Mouse (Mus musculus) ES-Bruce4 (cell line): ENCODE data around the gene Apopt1. TPM values are rescaled to one million over a fixed set of nuclear protein-coding genes. Genes with fewer than 3 reads are reported as not detected.

ENCODE experiments used
- H3K27ac ChIP-seq: 2 replicates; pipeline ENCODE4 v1.5.1; 2012; ENCODE audit warnings: low read length, inconsistent platforms; ENCODE audit not compliant: insufficient read depth
- H3K27me3 ChIP-seq: 2 replicates; pipeline ENCODE4 v1.6.1; 2012; ENCODE audit warnings: mild to moderate bottlenecking, low read length, inconsistent platforms; ENCODE audit not compliant: control insufficient read depth, poor library complexity, insufficient read depth, severe bottlenecking
- H3K36me3 ChIP-seq: 2 replicates; pipeline ENCODE4 v1.6.1; 2012; ENCODE audit warnings: inconsistent platforms, mild to moderate bottlenecking, low read length, moderate library complexity; ENCODE audit not compliant: control insufficient read depth, poor library complexity, insufficient read depth, severe bottlenecking
- H3K4me1 ChIP-seq: one replicate; pipeline ENCODE4 v1.8.1; 2011; ENCODE audit warnings: low read length; ENCODE audit not compliant: control insufficient read depth, insufficient read depth
- H3K4me3 ChIP-seq: 2 replicates; pipeline ENCODE4 v1.5.1; 2011; ENCODE audit warnings: low read depth, mild to moderate bottlenecking, low read length
- H3K9ac ChIP-seq: 2 replicates; pipeline ENCODE4 v1.6.1; 2012; ENCODE audit warnings: low read depth, mild to moderate bottlenecking, inconsistent platforms; ENCODE audit not compliant: poor library complexity, severe bottlenecking
- H3K9me3 ChIP-seq: replicated peaks from 2 replicates; pipeline ENCODE4 v1.6.1; 2012; ENCODE audit warnings: mild to moderate bottlenecking, low read length, inconsistent platforms; ENCODE audit not compliant: control insufficient read depth, poor library complexity, insufficient read depth, severe bottlenecking
- CTCF ChIP-seq: IDR thresholded peaks from one replicate; pipeline ENCODE4 v1.8.1; 2011; ENCODE audit warnings: low read depth, low read length
- EP300 ChIP-seq: IDR thresholded peaks from 2 replicates; pipeline ENCODE4 v1.6.1; 2011; ENCODE audit warnings: low read depth, low read length; ENCODE audit not compliant: insufficient read depth
- POLR2A ChIP-seq: IDR thresholded peaks from one replicate; pipeline ENCODE4 v1.8.1; 2011; ENCODE audit warnings: low read length; ENCODE audit not compliant: insufficient read depth
- polyA plus RNA-seq: library from polyadenylated mRNA; stranded (reverse); fragments of >200 nt; gene quantifications from 2 replicates; pipeline ENCODE4 v1.2.4, GENCODE M21; 2011; ENCODE audit warnings: low read depth; ENCODE audit not compliant: missing spikeins, insufficient read depth, insufficient read length

Apopt1 gene
- polyA plus RNA-seq, 1 experiment, result 49.4 TPM

GRCm38 (mm10) chr12:111795180-111795895, 82.3 kb downstream of the Apopt1 start:
- H3K4me3 ChIP-seq, result peak overlapping the region; percentile 5; the same call in 1 of the 2 replicates
- no peak overlapping the region for H3K27ac ChIP-seq
- peak; percentile 81 for TF ChIP-seq EP300
- no peak for TF ChIP-seq POLR2A
- H3K9me3 ChIP-seq, result no peaks in the 10 kb centered on the region
- H3K36me3 ChIP-seq, result no peaks in the 10 kb centered on the region
- no peaks in the 10 kb centered on the region for H3K4me1 ChIP-seq
- H3K27me3 ChIP-seq, result no peaks in the 10 kb centered on the region
- no peak overlapping the region for H3K9ac ChIP-seq

GRCm38 (mm10) chr12:111797251-111797650, 84.2 kb downstream of the Apopt1 start:
- H3K4me3 ChIP-seq, result no peak overlapping the region
- no peak overlapping the region for H3K27ac ChIP-seq
- no peaks in the 10 kb centered on the region for H3K4me1 ChIP-seq
- no peak for TF ChIP-seq CTCF
- TF ChIP-seq EP300, result no peak
- TF ChIP-seq POLR2A, result no peak
- H3K36me3 ChIP-seq, result no peaks in the 10 kb centered on the region
- H3K9me3 ChIP-seq, result no peaks in the 10 kb centered on the region
- H3K27me3 ChIP-seq, result no peaks in the 10 kb centered on the region
- no peak overlapping the region for H3K9ac ChIP-seq

- Histone ChIP-seq H3K4me1 (no peaks in the 10 kb centered on the region), H3K27ac (no peak overlapping the region), H3K4me3 (no peak overlapping the region), H3K9me3 (no peaks in the 10 kb centered on the region), H3K27me3 (no peaks in the 10 kb centered on the region), H3K36me3 (no peaks in the 10 kb centered on the region), H3K9ac (no peak overlapping the region)
- no peak for TF ChIP-seq EP300
- TF ChIP-seq CTCF, result no peak
- no peak for TF ChIP-seq POLR2A
Observed at GRCm38 (mm10) chr12:111798493-111798892, 85.4 kb downstream of the Apopt1 start.

- no peak overlapping the region for H3K27ac ChIP-seq
- no peaks in the 10 kb centered on the region for H3K4me1 ChIP-seq
- no peak overlapping the region for H3K4me3 ChIP-seq
- no peaks in the 10 kb centered on the region for H3K36me3 ChIP-seq
- no peak overlapping the region for H3K9ac ChIP-seq
- TF ChIP-seq EP300, result no peak
- no peaks in the 10 kb centered on the region for H3K9me3 ChIP-seq
- no peaks in the 10 kb centered on the region for H3K27me3 ChIP-seq
Observed at GRCm38 (mm10) chr12:111800459-111801183, 87.6 kb downstream of the Apopt1 start.

GRCm38 (mm10) chr12:111803538-111803937, 90.5 kb downstream of the Apopt1 start:
- TF ChIP-seq POLR2A, result no peak
- TF ChIP-seq CTCF, result no peak
- no peak for TF ChIP-seq EP300
- Histone ChIP-seq H3K9me3 (no peaks in the 10 kb centered on the region), H3K36me3 (no peaks in the 10 kb centered on the region), H3K27ac (no peak overlapping the region), H3K4me3 (no peak overlapping the region), H3K9ac (no peak overlapping the region), H3K4me1 (no peaks in the 10 kb centered on the region), H3K27me3 (no peaks in the 10 kb centered on the region)

Other genes with a start within 250 kb of the Apopt1 start
- 0.93 and 1.3 TPM in 2 replicates for gene Gm266, start 227.4 kb upstream of the Apopt1 start, polyA plus RNA-seq
- gene Eif5, start 175.2 kb upstream of the Apopt1 start, polyA plus RNA-seq, result 315 and 323 TPM in 2 replicates
- gene Mark3, start 138.7 kb upstream of the Apopt1 start, polyA plus RNA-seq, result 86.1 and 90.2 TPM in 2 replicates
- gene Ckb, start 40.9 kb upstream of the Apopt1 start, polyA plus RNA-seq, result 140 and 147 TPM in 2 replicates
- gene Trmt61a, start 35.2 kb upstream of the Apopt1 start, polyA plus RNA-seq, result 13.0 and 14.8 TPM in 2 replicates
- gene Bag5, start within 50 bp of the Apopt1 start, polyA plus RNA-seq, result 13.4 and 14.6 TPM in 2 replicates
- 92.2 and 92.5 TPM in 2 replicates for gene Klc1, start 45.6 kb downstream of the Apopt1 start, polyA plus RNA-seq
- 13.9 and 14.3 TPM in 2 replicates for gene Xrcc3, start 100.6 kb downstream of the Apopt1 start, polyA plus RNA-seq
- 36.0 and 37.0 TPM in 2 replicates for gene Zfyve21, start 100.9 kb downstream of the Apopt1 start, polyA plus RNA-seq
- gene Ppp1r13b, start 194.8 kb downstream of the Apopt1 start, polyA plus RNA-seq, result 7.8 and 8.9 TPM in 2 replicates